12 mouse cellular contexts compared by ENCODE assay signal in genomic region chr1:77451541-77451940, GRCm38 (mm10).
"Had no signal": no experiment of that assay in that cellular context is flagged by ENCODE, and none has a peak within 500 bp of the region (broad histone marks: within the 10 kb centered on the region; RNA-seq: fewer than 3 reads in every experiment).

No protein-coding gene starts in this region.

- DNase-seq: gastrocnemius, postnatal 14 days; gastrocnemius, postnatal 36 days; heart, adult 2 months; heart, postnatal 10 days; heart, postnatal 4 days; kidney, adult 18-20 months; kidney, adult 8-10 months; kidney, postnatal 10 days; kidney, postnatal 25 days; kidney, postnatal 4 days; liver; liver, embryonic 13.5 days had no signal
